Mouse (Mus musculus) thymus, adult 2 months (tissue): ENCODE data around the gene Mavs. TPM values are rescaled to one million over a fixed set of nuclear protein-coding genes. Genes with fewer than 3 reads are reported as not detected.

Source experiments
- DNase-seq: peaks from one replicate; pipeline ENCODE4 v3.0.0; 2021
- H3K27ac ChIP-seq: fragments of 200-500 bp; 2 replicates; pipeline ENCODE4 v1.5.1; 2012; ENCODE audit warnings: low read length, control low read depth; ENCODE audit not compliant: control insufficient read depth, insufficient read depth
- H3K27me3 ChIP-seq: fragments of 200-500 bp; 2 replicates; pipeline ENCODE4 v1.6.1; 2012; ENCODE audit warnings: mild to moderate bottlenecking, low read length, moderate library complexity, mixed read lengths; ENCODE audit not compliant: control insufficient read depth, insufficient read depth
- H3K36me3 ChIP-seq: fragments of 200-500 bp; 2 replicates; pipeline ENCODE4 v1.6.1; 2012; ENCODE audit warnings: mild to moderate bottlenecking, low read length, moderate library complexity; ENCODE audit not compliant: control insufficient read depth, insufficient read depth
- H3K4me1 ChIP-seq: fragments of 200-500 bp; replicated peaks from 2 replicates; pipeline ENCODE4 v1.6.1; 2012; ENCODE audit warnings: low read length; ENCODE audit not compliant: control insufficient read depth, insufficient read depth
- H3K4me3 ChIP-seq: fragments of 200-500 bp; 2 replicates; pipeline ENCODE4 v1.5.1; 2012; ENCODE audit warnings: mild to moderate bottlenecking, low read length, control low read depth, moderate library complexity; ENCODE audit not compliant: control insufficient read depth, insufficient read depth
- CTCF ChIP-seq: fragments of 200-500 bp; IDR thresholded peaks from 2 replicates; pipeline ENCODE4 v1.5.1; 2012; ENCODE audit warnings: mild to moderate bottlenecking, control low read depth, low read length, moderate library complexity, borderline replicate concordance; ENCODE audit not compliant: control insufficient read depth, poor library complexity, insufficient read depth; ENCODE audit errors: extremely low read depth
- POLR2A ChIP-seq: fragments of 200-500 bp; IDR thresholded peaks from 2 replicates; pipeline ENCODE4 v1.6.1; 2012; ENCODE audit warnings: mild to moderate bottlenecking, low read length, control low read depth, moderate library complexity; ENCODE audit not compliant: control insufficient read depth, poor library complexity, insufficient read depth; ENCODE audit errors: extremely low read depth
- WGBS: fragments of 180-500 bp; shearing (Covaris S2); methylation state at CpG from one replicate; pipeline ENCODE4 v1.1.7; 2018; 5-methylcytosine and 5-hydroxymethylcytosine counted together
- polyA plus RNA-seq: library from polyadenylated mRNA; depleted of rRNA; stranded (reverse); fragments of >200 nt; gene quantifications from 2 replicates; pipeline ENCODE4 v1.2.3, GENCODE M21; 2012; rRNA removed

Mavs gene
- 53.0 and 59.8 TPM in 2 replicates for polyA plus RNA-seq

DNA sequence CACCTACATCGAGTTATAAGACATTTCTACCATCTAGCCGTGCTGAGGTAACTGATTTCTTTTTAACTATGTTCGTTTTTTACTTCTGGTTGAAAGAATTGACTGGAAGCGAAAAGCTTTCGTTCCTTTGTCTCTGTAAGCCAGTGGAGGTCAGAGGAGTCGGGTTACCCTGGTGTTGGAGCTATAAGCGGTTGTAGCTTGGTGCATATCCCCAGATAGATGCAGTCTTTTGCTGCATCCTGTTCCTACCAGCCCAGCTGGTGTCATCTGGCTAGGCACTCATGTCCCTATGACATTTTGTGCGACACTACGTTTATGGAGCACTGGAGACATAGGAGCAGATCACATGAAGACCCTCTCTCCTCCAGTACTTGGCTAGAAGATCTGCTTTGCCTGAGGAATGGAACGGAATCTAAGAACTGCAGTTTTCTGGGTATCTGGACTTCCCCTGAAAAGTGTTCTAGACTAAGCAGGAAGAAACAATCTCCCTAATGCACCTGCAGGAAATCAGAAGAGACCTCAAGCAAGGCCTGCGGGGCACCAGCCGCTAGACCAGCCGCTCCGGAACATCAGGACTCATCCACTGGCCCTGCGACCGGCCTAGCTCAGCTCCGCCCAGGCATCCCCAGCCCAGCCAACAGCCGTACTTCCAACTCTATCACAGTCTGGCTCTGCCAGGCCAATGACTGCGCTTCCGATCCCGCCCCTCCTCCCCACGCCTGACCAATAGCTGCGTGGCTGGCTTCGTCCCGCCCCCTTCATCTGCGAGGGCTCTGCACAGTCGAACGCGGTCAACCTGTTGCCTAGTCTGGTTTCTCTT lies at the start of gene Mavs:
Gene Mavs, plus strand, starts transcription at position 757 of the 820 bp plus-strand sequence.
- TF ChIP-seq POLR2A = 0 out of 2 replicates have a peak, but pooled peaks have one; percentile 64
- 0 out of 2 replicates have a peak, but pooled peaks have one; percentile 25 for TF ChIP-seq CTCF
- H3K36me3 ChIP-seq = no peaks in the 10 kb centered on the region
- peak; percentile 94 for DNase-seq
- H3K4me1 ChIP-seq = peaks cover 19% of the 10 kb centered on the region
- 20% methylated on average over 29 of the region's 29 CpGs for WGBS
- no peak within 1 kb of the TSS for H3K27ac ChIP-seq
- peak within 1 kb of the TSS; percentile 79 for H3K4me3 ChIP-seq
- H3K27me3 ChIP-seq = no peaks in the 10 kb centered on the region

DNA sequence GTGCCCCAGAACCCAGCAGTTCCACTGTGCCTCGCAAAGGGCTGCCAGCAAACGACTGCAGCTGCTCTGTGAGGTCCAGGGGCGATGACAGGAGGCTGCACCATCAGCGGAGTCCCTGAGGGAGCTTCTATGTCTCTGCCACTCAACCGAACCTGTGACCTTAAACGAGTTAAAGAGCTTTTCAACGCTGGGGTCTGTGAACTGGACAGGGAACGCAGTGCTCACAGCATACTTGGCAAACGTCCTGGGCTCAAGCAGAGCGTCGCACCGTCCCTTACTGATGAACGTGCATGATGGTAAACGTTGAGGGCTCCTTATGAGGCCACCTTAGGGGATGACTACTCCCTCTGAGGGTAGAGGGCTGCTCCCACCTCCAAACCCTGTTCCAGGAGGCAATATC lies 47.5 kb upstream of the Mavs start:
- no peaks in the 10 kb centered on the region for H3K27me3 ChIP-seq
- peaks cover 36% of the 10 kb centered on the region for H3K4me1 ChIP-seq
- WGBS = 3% methylated on average over 14 of the region's 14 CpGs
- peak overlapping the region; percentile 29; the same call in 1 of the 2 replicates for H3K27ac ChIP-seq
- TF ChIP-seq POLR2A (no peak), CTCF (no peak)
- peak overlapping the region; percentile 73 for H3K4me3 ChIP-seq
- no peaks in the 10 kb centered on the region for H3K36me3 ChIP-seq
- no peak for DNase-seq

DNA sequence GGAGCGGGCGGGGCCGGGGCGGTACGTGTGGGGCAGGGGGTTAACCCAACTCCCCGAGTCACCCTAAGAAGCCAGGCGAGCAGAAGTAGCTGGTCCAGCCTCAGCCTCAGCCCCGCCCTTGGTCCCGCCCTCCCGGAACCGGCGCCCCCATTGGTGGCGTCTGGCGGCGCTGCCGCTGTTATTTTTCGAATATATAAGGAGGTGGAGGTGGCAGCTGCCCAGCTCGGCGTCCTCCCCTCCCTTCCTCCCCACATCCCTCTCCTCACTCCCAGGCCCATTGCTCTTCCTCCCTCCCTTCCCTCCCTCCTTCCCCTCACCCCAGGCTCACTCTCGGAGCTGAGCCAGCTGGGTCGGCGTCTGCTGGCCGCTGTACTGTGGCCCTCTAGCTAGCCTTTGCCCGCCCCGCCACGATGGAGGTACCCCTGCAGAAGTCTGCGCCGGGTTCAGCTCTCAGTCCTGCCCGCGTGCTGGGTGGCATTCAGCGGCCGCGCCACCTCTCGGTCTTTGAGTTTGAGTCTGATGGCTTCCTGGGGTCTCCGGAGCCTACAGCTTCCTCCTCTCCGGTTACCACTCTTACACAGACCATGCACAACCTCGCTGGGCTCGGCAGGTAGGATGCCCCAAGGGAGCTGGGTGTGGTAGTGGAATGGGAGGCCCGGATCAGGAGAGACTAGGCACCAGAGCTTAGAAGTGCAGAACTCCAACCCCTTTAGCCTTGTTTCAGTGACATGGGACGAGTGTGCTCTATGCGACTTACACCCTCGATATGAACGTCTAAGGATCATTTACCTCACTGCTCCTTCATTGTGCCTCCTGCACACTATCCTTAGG lies 46.9 kb upstream of the Mavs start, which contains the start of the genes Cdc25b and Spef1:
Gene Cdc25b, plus strand, starts transcription at position 179 of the 831 bp plus-strand sequence.
Gene Spef1, minus strand, starts transcription at position 512 of the 831 bp plus-strand sequence.
- H3K4me3 ChIP-seq = peak within 1 kb of the TSS; percentile 73
- WGBS = 2% methylated on average over 43 of the region's 43 CpGs
- H3K36me3 ChIP-seq = no peaks in the 10 kb centered on the region
- peak; percentile 85 for DNase-seq
- peaks cover 37% of the 10 kb centered on the region for H3K4me1 ChIP-seq
- H3K27me3 ChIP-seq = no peaks in the 10 kb centered on the region
- no peak for TF ChIP-seq POLR2A
- no peak for TF ChIP-seq CTCF
- H3K27ac ChIP-seq = peak within 1 kb of the TSS; percentile 29; the same call in 1 of the 2 replicates

DNA sequence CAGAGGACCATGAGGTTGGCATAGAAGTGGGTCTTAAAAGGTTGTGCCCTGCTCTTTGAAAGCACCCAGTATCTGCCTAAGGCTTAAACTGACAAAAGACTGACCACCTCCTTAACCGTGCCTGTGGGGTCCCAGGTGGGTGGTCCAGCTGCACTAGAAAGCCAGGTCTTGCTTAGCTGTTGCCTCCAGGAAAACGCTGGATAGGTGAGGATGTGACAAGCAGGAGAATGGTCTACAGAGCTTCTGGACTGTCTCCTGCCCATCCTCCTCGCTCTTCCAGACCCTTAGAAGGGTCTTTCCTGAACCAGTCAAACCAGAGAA lies 46.3 kb upstream of the Mavs start:
- no peaks in the 10 kb centered on the region for H3K27me3 ChIP-seq
- H3K4me1 ChIP-seq = peaks cover 37% of the 10 kb centered on the region
- peak overlapping the region; percentile 73 for H3K4me3 ChIP-seq
- DNase-seq = no peak
- H3K27ac ChIP-seq = no peak overlapping the region
- TF ChIP-seq POLR2A = no peak
- no peak for TF ChIP-seq CTCF
- H3K36me3 ChIP-seq = peaks cover 5% of the 10 kb centered on the region; the same call in 1 of the 2 replicates
- 59% methylated on average over 3 of the region's 3 CpGs for WGBS

DNA sequence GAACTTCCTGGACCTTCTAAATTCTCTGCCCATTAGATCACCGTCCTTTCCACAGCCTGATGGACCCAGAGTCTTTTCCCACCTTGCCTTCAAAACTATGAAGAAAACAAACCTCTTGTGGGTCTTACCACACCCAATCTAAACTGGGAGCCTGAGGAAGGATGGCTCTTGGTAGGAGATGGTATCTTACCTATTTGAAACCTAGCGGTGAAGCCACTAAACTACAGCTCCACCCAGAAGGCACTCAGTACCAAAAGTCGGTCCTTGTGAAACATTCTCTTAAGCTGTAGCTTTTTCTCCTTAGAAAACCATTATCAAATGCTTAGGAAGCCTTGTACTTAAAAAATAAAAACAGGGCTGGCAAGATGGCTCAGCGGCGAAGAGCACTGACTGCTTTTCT lies 45.6 kb upstream of the Mavs start:
- DNase-seq = no peak
- 81% methylated on average over 5 of the region's 5 CpGs for WGBS

DNA sequence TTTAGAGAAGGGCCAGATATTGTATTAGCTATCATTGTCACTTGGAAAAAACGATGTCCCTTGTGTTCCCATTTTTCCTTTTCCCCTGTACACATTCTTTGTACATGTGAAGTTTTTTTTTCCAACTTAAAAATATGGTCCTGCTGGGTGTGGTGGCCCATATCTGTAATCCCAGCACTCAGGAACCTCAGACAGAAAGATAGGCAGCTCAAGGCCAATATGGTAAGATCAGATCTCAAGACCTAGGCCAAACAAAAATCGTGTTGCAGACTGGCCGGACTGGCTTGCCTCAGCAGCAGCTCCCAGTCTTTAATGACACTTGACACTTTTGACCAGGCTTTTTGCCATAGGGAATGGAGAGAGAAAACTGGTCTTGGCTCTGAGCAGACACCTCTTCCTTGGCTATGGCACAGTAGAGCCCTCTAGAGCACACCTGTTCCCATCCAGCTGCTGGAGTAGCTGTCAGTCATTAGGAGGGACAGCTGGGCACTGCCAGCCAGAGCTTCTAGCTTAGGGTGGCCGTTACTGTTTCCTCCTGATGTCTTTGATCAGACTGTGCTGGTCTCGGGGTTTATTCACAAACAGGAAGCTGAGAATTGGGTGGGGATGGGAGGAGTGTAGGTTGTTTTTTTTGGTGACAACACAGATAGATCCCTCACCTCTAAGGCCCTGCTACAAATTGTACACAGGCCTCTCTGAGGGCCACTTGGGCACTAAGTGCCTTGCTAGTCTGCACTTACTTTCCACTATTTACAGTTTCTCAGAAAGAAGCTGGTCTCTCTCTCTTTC lies 44.1 kb upstream of the Mavs start:
- H3K27ac ChIP-seq = peak overlapping the region; percentile 81
- H3K27me3 ChIP-seq = no peaks in the 10 kb centered on the region
- H3K36me3 ChIP-seq = peaks cover 23% of the 10 kb centered on the region
- 48% methylated on average over 5 of the region's 5 CpGs for WGBS
- peaks cover 37% of the 10 kb centered on the region for H3K4me1 ChIP-seq
- DNase-seq = peak; percentile 20
- H3K4me3 ChIP-seq = no peak overlapping the region
- TF ChIP-seq POLR2A (no peak), CTCF (no peak)

More for the DNA sequence above, 45.6 kb upstream of the Mavs start:
- H3K4me1 ChIP-seq = peaks cover 37% of the 10 kb centered on the region
- peaks cover 9% of the 10 kb centered on the region for H3K36me3 ChIP-seq
- no peak for TF ChIP-seq CTCF
- TF ChIP-seq POLR2A = no peak
- H3K27me3 ChIP-seq = no peaks in the 10 kb centered on the region
- H3K27ac ChIP-seq = no peak overlapping the region
- H3K4me3 ChIP-seq = no peak overlapping the region
